Mouse (Mus musculus): Measurements from ENCODE around the gene Hoxb9. TPM values are rescaled to one million over a fixed set of nuclear protein-coding genes. Genes with fewer than 3 reads are reported as not detected.

Hoxb9 gene
- total and polyA plus RNA-seq, 2 experiments from 2014 or later = not detected

- H3K36me3 ChIP-seq (ENCODE audit: insufficient read depth, low read length) = no peaks in the 10 kb centered on the region
- H3K27ac ChIP-seq = no peak overlapping the region
- H3K4me2 ChIP-seq (ENCODE audit: low read depth, low read length) = peak overlapping the region; percentile 16; the same call in 1 of the 2 replicates
- H3K27me3 ChIP-seq (ENCODE audit: insufficient read depth, low read length) = peaks cover 83% of the 10 kb centered on the region
- no peaks in the 10 kb centered on the region for H3K4me1 ChIP-seq (ENCODE audit: insufficient read depth, low read length)
- no peak for ATAC-seq
- DNase-seq (ENCODE audit: low spot score) = no peak
- no peak for TF ChIP-seq CTCF (IDR thresholded peaks at IDR 0.05; ENCODE audit: low read depth)
- H3K4me3 ChIP-seq (ENCODE audit: low read length) = peak overlapping the region; percentile 16
- H3K9ac ChIP-seq (replicated peaks; ENCODE audit: low read length) = 0 out of 2 replicates have a peak overlapping the region, but pooled peaks have one; percentile 13
- WGBS = 2% methylated on average over 30 of the region's 30 CpGs
- H3K9me3 ChIP-seq (ENCODE audit: low read length) = no peaks in the 10 kb centered on the region
Measured at GRCm38 (mm10) chr11:96295092-96295835, 24.0 kb downstream of the Hoxb9 start.

GRCm38 (mm10) chr11:96296997-96297396 is 25.7 kb downstream of the Hoxb9 start:
- Histone ChIP-seq H3K9me3 (ENCODE audit: low read length) (no peaks in the 10 kb centered on the region), H3K4me2 (ENCODE audit: low read depth, low read length) (peak overlapping the region; percentile 18; the same call in 1 of the 2 replicates), H3K9ac (replicated peaks; ENCODE audit: low read length) (no peak overlapping the region), H3K36me3 (ENCODE audit: insufficient read depth, low read length) (no peaks in the 10 kb centered on the region), H3K4me3 (ENCODE audit: low read length) (peak overlapping the region; percentile 7; the same call in 1 of the 2 replicates), H3K27me3 (ENCODE audit: insufficient read depth, low read length) (peaks cover 84% of the 10 kb centered on the region), H3K27ac (no peak overlapping the region), H3K4me1 (ENCODE audit: insufficient read depth, low read length) (no peaks in the 10 kb centered on the region)
- DNase-seq (ENCODE audit: low spot score) (no peak), ATAC-seq (no peak)
- WGBS = 0% methylated on average over 2 of the region's 2 CpGs
- TF ChIP-seq CTCF (IDR thresholded peaks at IDR 0.05; ENCODE audit: low read depth) = no peak

GRCm38 (mm10) chr11:96297428-96297827 is 26.2 kb downstream of the Hoxb9 start:
- Histone ChIP-seq H3K27me3 (ENCODE audit: insufficient read depth, low read length) (peaks cover 84% of the 10 kb centered on the region), H3K9me3 (ENCODE audit: low read length) (no peaks in the 10 kb centered on the region), H3K4me2 (ENCODE audit: low read depth, low read length) (peak overlapping the region; percentile 18; the same call in 1 of the 2 replicates), H3K4me3 (ENCODE audit: low read length) (no peak overlapping the region), H3K27ac (no peak overlapping the region), H3K36me3 (ENCODE audit: insufficient read depth, low read length) (no peaks in the 10 kb centered on the region), H3K9ac (replicated peaks; ENCODE audit: low read length) (no peak overlapping the region), H3K4me1 (ENCODE audit: insufficient read depth, low read length) (no peaks in the 10 kb centered on the region)
- TF ChIP-seq CTCF (IDR thresholded peaks at IDR 0.05; ENCODE audit: low read depth) = no peak
- ATAC-seq (no peak), DNase-seq (ENCODE audit: low spot score) (no peak)
- 6% methylated on average over 3 of the region's 3 CpGs for WGBS

- 4% methylated on average over 11 of the region's 11 CpGs for WGBS
- DNase-seq (ENCODE audit: low spot score) = no peak
- H3K4me3 ChIP-seq (ENCODE audit: low read length) = peak overlapping the region; percentile 8; the same call in 1 of the 2 replicates
- H3K27ac ChIP-seq = no peak overlapping the region
- no peak overlapping the region for H3K9ac ChIP-seq (replicated peaks; ENCODE audit: low read length)
- H3K36me3 ChIP-seq (ENCODE audit: insufficient read depth, low read length) = no peaks in the 10 kb centered on the region
- ATAC-seq = no peak
- H3K9me3 ChIP-seq (ENCODE audit: low read length) = no peaks in the 10 kb centered on the region
- no peaks in the 10 kb centered on the region for H3K4me1 ChIP-seq (ENCODE audit: insufficient read depth, low read length)
- peaks cover 80% of the 10 kb centered on the region for H3K27me3 ChIP-seq (ENCODE audit: insufficient read depth, low read length)
- H3K4me2 ChIP-seq (ENCODE audit: low read depth, low read length) = 0 out of 2 replicates have a peak overlapping the region, but pooled peaks have one; percentile 28
- TF ChIP-seq CTCF (IDR thresholded peaks at IDR 0.05; ENCODE audit: low read depth) = no peak
Measured at GRCm38 (mm10) chr11:96297968-96298635, 26.8 kb downstream of the Hoxb9 start.

GRCm38 (mm10) chr11:96298895-96299667 is 27.8 kb downstream of the Hoxb9 start:
- Histone ChIP-seq H3K4me2 (ENCODE audit: low read depth, low read length) (peak overlapping the region; percentile 30), H3K9me3 (ENCODE audit: low read length) (no peaks in the 10 kb centered on the region), H3K9ac (replicated peaks; ENCODE audit: low read length) (peak overlapping the region; percentile 41), H3K27ac (0 out of 2 replicates have a peak overlapping the region, but pooled peaks have one; percentile 26), H3K4me3 (ENCODE audit: low read length) (peak overlapping the region; percentile 31), H3K4me1 (ENCODE audit: insufficient read depth, low read length) (no peaks in the 10 kb centered on the region), H3K27me3 (ENCODE audit: insufficient read depth, low read length) (peaks cover 73% of the 10 kb centered on the region), H3K36me3 (ENCODE audit: insufficient read depth, low read length) (no peaks in the 10 kb centered on the region)
- DNase-seq (ENCODE audit: low spot score) = no peak
- no peak for TF ChIP-seq CTCF (IDR thresholded peaks at IDR 0.05; ENCODE audit: low read depth)
- 1% methylated on average over 66 of the region's 66 CpGs for WGBS
- 0 out of 2 replicates have a peak, but pooled peaks have one; percentile 56 for ATAC-seq

- no peak for ATAC-seq
- Histone ChIP-seq H3K9ac (replicated peaks; ENCODE audit: low read length) (no peak overlapping the region), H3K36me3 (ENCODE audit: insufficient read depth, low read length) (no peaks in the 10 kb centered on the region), H3K27ac (no peak overlapping the region), H3K4me2 (ENCODE audit: low read depth, low read length) (peak overlapping the region; percentile 30), H3K9me3 (ENCODE audit: low read length) (no peaks in the 10 kb centered on the region), H3K27me3 (ENCODE audit: insufficient read depth, low read length) (peaks cover 74% of the 10 kb centered on the region), H3K4me1 (ENCODE audit: insufficient read depth, low read length) (no peaks in the 10 kb centered on the region), H3K4me3 (ENCODE audit: low read length) (peak overlapping the region; percentile 31)
- no peak for TF ChIP-seq CTCF (IDR thresholded peaks at IDR 0.05; ENCODE audit: low read depth)
- WGBS = 4% methylated on average over 9 of the region's 9 CpGs
- DNase-seq (ENCODE audit: low spot score) = no peak
Measured at GRCm38 (mm10) chr11:96299781-96300180, 28.5 kb downstream of the Hoxb9 start.
